Mouse (Mus musculus): ENCODE results near the gene Akp3.

The Akp3 gene

DNA sequence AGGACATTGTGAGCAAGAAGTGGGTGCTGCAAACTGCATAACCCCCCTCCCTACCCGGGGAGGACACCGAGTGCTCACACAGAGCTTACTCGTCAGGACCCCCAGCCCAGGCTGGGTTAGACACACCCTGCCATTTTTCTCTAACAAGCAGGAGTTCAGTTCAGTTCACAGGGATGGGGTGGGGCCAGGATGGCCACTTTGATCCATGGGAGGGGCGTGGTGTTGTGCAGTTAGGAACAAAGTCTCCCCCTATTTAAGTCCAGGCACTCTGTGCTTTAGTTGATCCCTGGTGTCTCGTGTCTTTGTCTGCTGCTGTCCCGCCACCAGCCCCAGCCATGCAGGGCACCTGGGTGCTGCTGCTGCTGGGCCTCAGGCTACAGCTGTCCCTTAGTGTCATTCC is at the start of gene Akp3:
TSS of gene Akp3 (plus strand) at position 301 of the 400 bp plus-strand sequence.
- DNase-seq (ENCODE audit: low read depth): no peak

- no peak for DNase-seq (ENCODE audit: low read depth)
These were observed 38.6 kb upstream of the Akp3 start for GRCm38 (mm10) chr1:87086196-87086595.

DNA sequence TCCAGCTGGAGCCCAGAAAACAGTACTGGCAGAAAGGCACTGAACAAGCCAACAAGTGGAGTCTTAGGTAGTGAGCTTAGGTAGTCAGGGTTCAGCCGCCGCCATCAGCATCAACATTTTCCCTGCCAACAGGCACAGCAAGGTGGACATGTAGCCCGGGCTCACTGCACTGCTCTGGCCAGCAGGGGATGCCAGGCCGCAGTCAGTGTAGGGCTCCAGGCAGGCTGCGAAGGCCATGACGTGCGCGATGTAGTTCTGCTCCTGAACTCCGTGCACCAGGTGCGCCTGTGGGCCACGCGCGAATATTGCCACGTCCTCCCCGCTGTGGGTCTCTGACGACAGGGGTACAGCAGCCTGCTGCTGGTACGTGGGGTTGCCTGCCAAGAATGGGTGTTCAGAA is 37.8 kb upstream of the Akp3 start:
- DNase-seq (ENCODE audit: low read depth): no peak

GRCm38 (mm10) chr1:87089251-87089650 is 35.5 kb upstream of the Akp3 start:
- DNase-seq (ENCODE audit: low read depth): no peak

GRCm38 (mm10) chr1:87089828-87090227 is 34.9 kb upstream of the Akp3 start, which contains the start of gene Alppl2:
TSS of gene Alppl2 (minus strand) at chr1:87089928.
- DNase-seq (ENCODE audit: low read depth): no peak

- DNase-seq (ENCODE audit: low read depth): no peak
These were observed 29.1 kb upstream of the Akp3 start for GRCm38 (mm10) chr1:87095642-87096041.

GRCm38 (mm10) chr1:87098358-87098975 is 26.3 kb upstream of the Akp3 start:
- peak; percentile 40 for DNase-seq (ENCODE audit: low read depth)

DNA sequence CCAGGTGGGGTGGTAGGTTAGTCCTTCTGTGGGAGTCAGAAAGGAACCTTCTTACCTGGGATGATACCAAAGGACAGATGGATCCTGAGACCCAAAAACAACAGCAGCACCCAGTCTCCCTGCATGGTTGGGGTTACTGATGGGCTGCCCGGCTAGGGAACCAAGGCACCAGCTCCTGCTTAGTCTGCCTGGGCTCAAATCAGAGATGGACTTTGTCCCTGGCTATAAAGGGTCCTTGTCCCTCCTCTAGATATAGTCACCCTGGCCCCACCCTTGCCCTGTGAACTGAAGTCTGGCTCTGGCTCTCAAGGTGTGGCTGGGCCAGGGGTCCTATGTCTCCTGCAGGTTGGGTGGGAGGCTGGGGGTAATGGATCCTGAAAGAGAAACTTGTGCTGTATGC is 23.4 kb upstream of the Akp3 start, which contains the start of gene Alpi:
TSS of gene Alpi (minus strand) at position 196 of the 400 bp plus-strand sequence.
- no peak for DNase-seq (ENCODE audit: low read depth)

- DNase-seq (ENCODE audit: low read depth): no peak
These were observed 22.7 kb upstream of the Akp3 start for GRCm38 (mm10) chr1:87102114-87102513.

DNA sequence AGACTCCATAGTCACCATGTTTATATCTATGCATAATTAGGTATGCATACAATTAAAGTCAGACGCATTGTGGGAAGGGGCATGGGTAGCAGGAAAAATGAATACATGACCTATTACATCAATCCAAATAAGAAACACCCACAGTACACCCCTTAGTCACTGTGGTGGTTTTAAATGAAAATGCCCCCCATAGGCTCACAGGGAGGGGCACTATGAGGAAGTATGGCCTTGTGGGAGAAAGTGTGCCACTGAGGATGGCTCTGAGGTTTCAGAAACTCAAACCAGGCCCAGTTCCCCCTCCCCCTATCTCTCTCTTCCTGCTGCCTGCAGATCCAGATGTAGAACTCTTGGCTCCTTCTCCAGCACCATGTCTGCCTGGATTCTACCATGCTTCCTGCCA is 20.8 kb upstream of the Akp3 start:
- no peak for DNase-seq (ENCODE audit: low read depth)

DNA sequence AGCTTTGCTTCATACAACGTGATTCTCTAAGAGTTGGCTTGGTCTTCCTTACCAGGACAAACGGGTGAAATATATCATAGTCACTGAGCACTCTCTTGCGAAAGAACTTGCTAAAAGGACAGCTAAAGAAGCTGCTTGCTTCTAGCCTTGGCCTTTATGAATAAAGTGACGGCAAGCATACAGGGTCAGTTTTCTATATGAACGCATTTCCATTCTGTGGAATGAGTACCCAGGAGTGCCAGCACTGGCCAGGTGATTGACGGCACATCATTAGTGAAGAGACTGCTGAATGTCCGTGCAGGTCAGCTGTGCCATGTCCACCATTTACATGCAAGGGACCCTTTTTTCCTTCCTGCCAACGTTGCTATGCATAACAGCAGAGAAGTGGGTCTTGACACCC is 18.2 kb upstream of the Akp3 start:
- DNase-seq (ENCODE audit: low read depth): no peak

DNA sequence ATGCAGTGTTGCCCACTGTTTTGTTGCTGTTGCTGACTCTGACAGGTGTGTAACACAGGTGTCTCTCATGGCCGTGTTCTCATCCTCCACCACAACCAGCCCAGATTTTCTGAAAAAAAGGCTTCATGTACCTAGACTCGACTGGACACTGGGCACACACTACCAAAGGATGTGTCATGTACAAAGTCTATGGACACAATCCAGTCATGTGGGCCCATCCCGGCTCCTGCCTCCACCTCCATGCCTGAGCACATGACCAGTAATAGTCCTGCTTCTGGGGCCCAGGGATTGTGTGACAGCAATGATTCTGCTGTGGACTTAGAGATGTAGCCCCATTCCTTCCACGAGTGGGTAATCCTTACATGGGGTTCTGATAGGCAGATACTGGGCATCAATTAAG is 16.2 kb upstream of the Akp3 start:
- DNase-seq (ENCODE audit: low read depth): no peak

DNA sequence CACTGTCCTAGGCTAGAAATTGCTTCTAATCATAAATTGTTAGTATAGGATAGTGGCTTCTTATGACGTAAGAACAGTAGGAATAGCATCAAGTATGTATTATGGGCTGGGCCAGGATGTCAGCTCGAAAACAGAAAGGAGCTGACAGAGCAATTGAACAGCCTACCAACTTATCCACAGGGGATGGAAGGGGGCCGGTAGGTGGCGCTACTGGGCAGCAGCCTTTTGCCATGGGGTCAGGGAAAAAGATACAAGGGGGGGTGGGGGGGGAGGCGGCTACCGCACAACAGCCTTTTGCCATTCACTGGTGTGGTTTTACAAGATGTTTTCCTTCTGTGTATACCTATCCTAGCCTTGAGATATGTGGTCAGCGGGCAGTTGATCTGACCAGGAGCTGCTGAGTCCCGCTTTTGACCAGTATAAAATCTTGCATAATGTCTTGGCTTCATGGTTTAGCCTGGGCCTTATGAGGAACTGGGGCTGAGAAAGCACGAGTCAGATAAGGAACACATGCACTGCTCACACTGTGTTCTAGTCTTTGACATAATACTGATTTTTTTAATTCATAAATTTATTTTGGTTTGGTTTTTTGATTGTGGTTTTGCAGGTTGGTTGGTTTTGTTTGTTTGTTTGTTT is 12.9 kb upstream of the Akp3 start:
- peak; percentile 4 for DNase-seq (ENCODE audit: low read depth)

GRCm38 (mm10) chr1:87114784-87115183 is 10.0 kb upstream of the Akp3 start:
- no peak for DNase-seq (ENCODE audit: low read depth)

- no peak for DNase-seq (ENCODE audit: low read depth)
These were observed 2.6 kb downstream of the Akp3 start for GRCm38 (mm10) chr1:87127206-87128030.

- no peak for DNase-seq (ENCODE audit: low read depth)
These were observed 7.0 kb downstream of the Akp3 start for GRCm38 (mm10) chr1:87131803-87132202.

GRCm38 (mm10) chr1:87141550-87141949 is 16.8 kb downstream of the Akp3 start:
- no peak for DNase-seq (ENCODE audit: low read depth)

GRCm38 (mm10) chr1:87142456-87142855 is 17.7 kb downstream of the Akp3 start:
- DNase-seq (ENCODE audit: low read depth): no peak

DNA sequence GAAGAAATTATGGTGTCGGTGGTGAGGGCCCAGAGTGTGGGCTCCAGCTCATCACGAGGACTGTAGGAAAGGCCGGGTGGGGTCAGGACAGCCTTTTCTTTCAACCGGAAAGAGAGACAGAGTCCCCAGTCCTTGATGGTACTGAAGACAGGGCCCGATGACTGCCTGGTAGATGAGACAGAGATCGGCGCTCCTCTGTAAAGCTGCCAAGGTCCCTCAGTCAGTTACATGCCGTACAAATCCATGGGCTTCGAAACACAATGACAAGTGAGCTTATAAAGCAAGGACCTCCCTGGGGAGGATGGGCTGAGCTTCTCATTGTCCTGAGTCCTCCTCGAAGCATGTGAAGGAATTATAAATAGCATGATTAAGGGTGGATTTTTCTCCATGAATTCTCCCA is 18.4 kb downstream of the Akp3 start:
- no peak for DNase-seq (ENCODE audit: low read depth)

DNA sequence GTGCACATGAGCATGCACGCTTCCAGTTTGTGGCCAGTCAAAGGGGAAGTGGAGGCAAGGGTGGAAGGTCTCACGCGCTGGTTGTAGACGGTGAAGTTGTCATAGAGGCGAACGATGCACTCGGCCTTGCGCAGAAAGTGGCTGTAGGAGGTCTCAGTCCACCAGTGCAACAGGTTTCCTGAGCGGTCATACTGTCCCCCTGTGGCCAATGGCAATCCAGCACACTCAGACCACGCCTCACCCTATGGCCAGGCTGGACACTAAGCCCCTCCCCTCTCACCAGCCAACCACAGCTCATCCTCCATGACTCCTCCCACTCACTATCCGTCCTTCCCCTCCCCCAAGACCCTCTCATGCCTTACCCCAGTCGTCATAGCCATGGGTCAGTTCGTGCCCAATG is 24.6 kb downstream of the Akp3 start:
- DNase-seq (ENCODE audit: low read depth): no peak

DNA sequence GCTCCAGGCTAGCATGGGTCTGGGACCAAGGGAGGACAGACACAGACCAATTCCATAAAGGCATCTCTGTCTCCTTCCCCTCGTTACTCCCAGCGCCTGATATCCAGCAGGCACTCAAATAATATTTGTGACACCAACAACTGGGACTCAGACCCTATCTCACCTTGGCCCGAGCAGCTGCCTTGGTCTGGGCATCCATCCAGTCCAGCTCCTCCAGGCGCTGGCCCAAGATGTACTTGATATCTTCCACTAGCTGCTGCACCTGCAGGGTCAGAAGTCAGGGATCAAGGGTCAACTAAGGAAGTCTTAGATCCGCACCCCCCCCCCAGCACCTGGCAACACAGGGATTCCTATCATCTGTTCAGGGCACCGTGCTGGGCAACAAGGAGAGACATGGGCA is 26.5 kb downstream of the Akp3 start:
- no peak for DNase-seq (ENCODE audit: low read depth)

GRCm38 (mm10) chr1:87153776-87154500 is 29.2 kb downstream of the Akp3 start:
- no peak for DNase-seq (ENCODE audit: low read depth)
